Mouse (Mus musculus) telencephalon, adult 2 months (tissue): ENCODE data around the gene Tsen15.
A peak's percentile ranks its signal among the peaks of the same experiment; 100 is the strongest.
"Not testable (repeated sequence)": the region's sequence is repeated elsewhere in the genome, so short reads cannot be mapped to it uniquely, and the experiment has no call there.

Experiments used
- DNase-seq: peaks from one replicate; pipeline ENCODE4 v3.0.0-alpha.2; 2011; ENCODE audit warnings: low read depth, low spot score

The Tsen15 gene

GRCm38 (mm10) chr1:152389271-152389670 lies 2.8 kb upstream of the Tsen15 start:
- DNase-seq, result no peak

GRCm38 (mm10) chr1:152385693-152386092 lies 795 bp downstream of the Tsen15 start:
- DNase-seq, result not testable (repeated sequence)

GRCm38 (mm10) chr1:152384589-152384988 lies 1.9 kb downstream of the Tsen15 start:
- no peak for DNase-seq

- no peak for DNase-seq
Measured at GRCm38 (mm10) chr1:152378311-152378710, 8.2 kb downstream of the Tsen15 start.

GRCm38 (mm10) chr1:152369139-152369538 lies 17.3 kb downstream of the Tsen15 start:
- peak; percentile 83 for DNase-seq

GRCm38 (mm10) chr1:152368311-152369088 lies 18.0 kb downstream of the Tsen15 start:
- DNase-seq, result no peak

- DNase-seq, result no peak
Measured at GRCm38 (mm10) chr1:152356721-152357120, 29.8 kb downstream of the Tsen15 start.

- DNase-seq, result no peak
Measured at GRCm38 (mm10) chr1:152347946-152348345, 38.5 kb downstream of the Tsen15 start.

GRCm38 (mm10) chr1:152324024-152324423 lies 62.5 kb downstream of the Tsen15 start:
- DNase-seq, result no peak
